Mouse (Mus musculus): Measurements from ENCODE around the gene Mgat2. TPM values are rescaled to one million over a fixed set of nuclear protein-coding genes. Genes with fewer than 3 reads are reported as not detected.
"Not testable (repeated sequence)": the region's sequence is repeated elsewhere in the genome, so short reads cannot be mapped to it uniquely, and the experiment has no call there.

Gene Mgat2
- polyA plus RNA-seq (2016; fragmentation: Nextera tagmentation; extraction: Ambion mirVana) = 48.4 and 51.0 TPM in 2 replicates

GRCm38 (mm10) chr12:69183583-69184308, at the start of gene Mgat2, which contains the start of gene Rpl36al:
TSS of gene Mgat2 (plus strand) at chr12:69184157.
TSS of gene Rpl36al (minus strand) at chr12:69184083.
- Histone ChIP-seq H3K4me2 (peak within 1 kb of the TSS; percentile 95), H3K9me3 (replicated peaks) (no peaks in the 10 kb centered on the region), H3K4me3 (peak within 1 kb of the TSS; percentile 94), H3K27me3 (replicated peaks) (no peaks in the 10 kb centered on the region), H3K36me3 (peaks cover 54% of the 10 kb centered on the region), H3K9ac (peak within 1 kb of the TSS; percentile 94), H3K4me1 (peaks cover 38% of the 10 kb centered on the region), H3K27ac (peak within 1 kb of the TSS; percentile 94)
- WGBS (ENCODE audit: insufficient replicate concordance) = under 1% methylated on average over 83 of the region's 84 CpGs
- peak; percentile 98 for ATAC-seq

DNA sequence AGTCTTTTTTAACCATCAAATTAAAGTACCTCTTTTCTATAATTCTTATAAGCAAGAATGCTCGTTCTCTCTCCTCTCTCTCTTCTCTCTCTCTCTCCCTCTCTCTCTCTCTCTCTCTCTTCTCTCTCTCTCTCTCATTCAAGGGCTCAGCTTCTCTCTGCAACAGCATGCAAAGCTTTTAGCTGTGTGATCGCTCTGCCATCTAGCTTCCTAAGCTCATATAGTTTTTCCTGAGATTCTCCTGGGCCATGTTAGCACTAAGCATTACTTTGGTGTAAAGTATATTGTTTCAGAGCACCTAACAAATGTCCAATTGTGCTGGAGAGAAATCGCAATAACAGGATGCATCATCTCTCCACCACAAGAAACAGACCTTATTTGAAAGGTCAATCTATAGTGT, 44.8 kb upstream of the Mgat2 start:
- H3K27me3 ChIP-seq (replicated peaks) = no peaks in the 10 kb centered on the region; the same call in 1 of the 2 replicates
- 66% methylated on average over 3 of the region's 3 CpGs for WGBS (ENCODE audit: insufficient replicate concordance)
- no peak overlapping the region for H3K9ac ChIP-seq
- H3K4me3 ChIP-seq = no peak overlapping the region
- H3K27ac ChIP-seq = no peak overlapping the region
- ATAC-seq = no peak
- H3K9me3 ChIP-seq (replicated peaks) = no peaks in the 10 kb centered on the region
- no peak overlapping the region for H3K4me2 ChIP-seq
- H3K4me1 ChIP-seq = no peaks in the 10 kb centered on the region
- H3K36me3 ChIP-seq = no peaks in the 10 kb centered on the region

DNA sequence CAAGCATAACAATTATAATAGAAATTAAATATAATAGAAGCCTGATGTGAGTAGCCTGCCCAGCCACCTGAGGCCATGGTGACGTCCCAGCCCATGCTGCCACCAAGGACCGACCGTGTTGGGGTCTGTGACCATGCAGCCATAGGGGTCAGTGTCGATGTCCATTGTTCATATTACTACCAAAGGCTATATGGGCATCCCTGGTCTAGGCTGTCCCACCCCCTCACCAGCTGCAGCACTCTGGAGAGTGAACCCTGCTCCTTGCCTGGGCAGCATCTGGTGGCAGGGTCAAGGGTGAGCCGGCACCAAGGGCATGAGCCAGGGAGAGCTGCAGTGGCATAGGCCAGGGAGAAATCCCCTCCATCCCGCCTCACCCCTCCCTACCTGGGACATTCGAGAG, 44.1 kb upstream of the Mgat2 start:
- H3K9ac ChIP-seq = no peak overlapping the region
- 0 out of 2 replicates have a peak, but pooled peaks have one; percentile 15 for ATAC-seq
- H3K4me3 ChIP-seq = no peak overlapping the region
- no peak overlapping the region for H3K27ac ChIP-seq
- no peaks in the 10 kb centered on the region for H3K9me3 ChIP-seq (replicated peaks)
- no peaks in the 10 kb centered on the region for H3K4me1 ChIP-seq
- H3K36me3 ChIP-seq = no peaks in the 10 kb centered on the region
- H3K27me3 ChIP-seq (replicated peaks) = no peaks in the 10 kb centered on the region; the same call in 1 of the 2 replicates
- H3K4me2 ChIP-seq = no peak overlapping the region
- 70% methylated on average over 7 of the region's 7 CpGs for WGBS (ENCODE audit: insufficient replicate concordance)

DNA sequence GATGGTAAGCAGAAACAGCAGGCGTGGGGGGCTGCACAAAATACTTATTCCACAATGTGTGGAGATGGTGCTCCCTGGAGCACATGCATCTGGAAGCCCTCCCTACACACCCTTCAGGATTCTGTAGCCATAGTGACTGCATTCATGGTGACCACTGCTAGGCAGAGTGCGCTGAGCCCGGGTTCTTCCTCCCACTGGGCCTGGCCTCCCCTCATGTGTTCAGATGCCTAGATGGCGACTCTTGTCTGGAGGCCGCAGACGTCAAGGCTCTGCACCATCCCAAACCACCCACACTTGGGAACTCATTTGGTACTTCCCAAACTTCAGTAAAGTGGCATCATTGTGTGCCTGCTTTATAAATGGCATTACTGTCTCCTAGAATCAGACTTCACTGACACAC, 40.5 kb upstream of the Mgat2 start:
- H3K36me3 ChIP-seq = no peaks in the 10 kb centered on the region
- ATAC-seq = no peak
- 69% methylated on average over 6 of the region's 6 CpGs for WGBS (ENCODE audit: insufficient replicate concordance)

GRCm38 (mm10) chr12:69147166-69147735, 36.7 kb upstream of the Mgat2 start:
- no peaks in the 10 kb centered on the region for H3K9me3 ChIP-seq (replicated peaks)
- no peaks in the 10 kb centered on the region for H3K4me1 ChIP-seq
- H3K36me3 ChIP-seq = no peaks in the 10 kb centered on the region
- no peak overlapping the region for H3K27ac ChIP-seq
- H3K9ac ChIP-seq = no peak overlapping the region
- no peak for ATAC-seq
- H3K4me3 ChIP-seq = no peak overlapping the region
- H3K4me2 ChIP-seq = no peak overlapping the region
- H3K27me3 ChIP-seq (replicated peaks) = no peaks in the 10 kb centered on the region; the same call in 1 of the 2 replicates
- 73% methylated on average over 5 of the region's 5 CpGs for WGBS (ENCODE audit: insufficient replicate concordance)

More for the DNA sequence above, 40.5 kb upstream of the Mgat2 start:
- Histone ChIP-seq H3K4me2 (no peak overlapping the region), H3K9ac (no peak overlapping the region), H3K4me1 (no peaks in the 10 kb centered on the region), H3K9me3 (replicated peaks) (no peaks in the 10 kb centered on the region), H3K4me3 (no peak overlapping the region), H3K27me3 (replicated peaks) (no peaks in the 10 kb centered on the region; the same call in 1 of the 2 replicates), H3K27ac (no peak overlapping the region)

DNA sequence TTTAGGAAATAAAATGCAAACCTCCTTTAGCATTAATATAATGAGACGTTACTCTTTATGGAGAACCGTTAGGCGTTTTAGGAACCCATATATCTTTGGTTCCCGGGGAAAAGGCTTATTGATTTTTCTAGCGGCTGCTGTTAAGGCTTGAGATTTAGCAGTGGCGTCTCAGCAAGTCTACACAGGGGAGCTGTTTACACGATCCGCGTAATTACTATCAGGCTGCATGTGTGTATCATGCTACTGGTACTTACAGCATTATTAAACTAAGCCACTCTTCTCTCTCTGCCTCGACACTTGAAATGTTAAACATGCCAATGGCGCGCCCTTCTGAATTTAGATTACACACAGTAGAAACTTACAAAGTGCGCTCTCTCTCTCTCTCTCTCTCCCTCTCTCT, 33.9 kb upstream of the Mgat2 start:
- H3K27me3 ChIP-seq (replicated peaks) = no peaks in the 10 kb centered on the region
- no peaks in the 10 kb centered on the region for H3K4me1 ChIP-seq
- no peak overlapping the region for H3K9ac ChIP-seq
- no peak overlapping the region for H3K4me3 ChIP-seq
- ATAC-seq = no peak
- no peak overlapping the region for H3K27ac ChIP-seq
- no peaks in the 10 kb centered on the region for H3K9me3 ChIP-seq (replicated peaks)
- no peaks in the 10 kb centered on the region for H3K36me3 ChIP-seq
- no peak overlapping the region for H3K4me2 ChIP-seq
- WGBS (ENCODE audit: insufficient replicate concordance) = 65% methylated on average over 13 of the region's 13 CpGs

GRCm38 (mm10) chr12:69155923-69156322, 28.0 kb upstream of the Mgat2 start:
- Histone ChIP-seq H3K27ac (no peak overlapping the region; the same call in 1 of the 2 replicates), H3K9me3 (replicated peaks) (no peaks in the 10 kb centered on the region), H3K4me3 (no peak overlapping the region), H3K9ac (no peak overlapping the region), H3K4me2 (no peak overlapping the region), H3K36me3 (peaks cover 20% of the 10 kb centered on the region), H3K4me1 (peaks cover 26% of the 10 kb centered on the region), H3K27me3 (replicated peaks) (no peaks in the 10 kb centered on the region)
- ATAC-seq = no peak
- 72% methylated on average over 2 of the region's 2 CpGs for WGBS (ENCODE audit: insufficient replicate concordance)

DNA sequence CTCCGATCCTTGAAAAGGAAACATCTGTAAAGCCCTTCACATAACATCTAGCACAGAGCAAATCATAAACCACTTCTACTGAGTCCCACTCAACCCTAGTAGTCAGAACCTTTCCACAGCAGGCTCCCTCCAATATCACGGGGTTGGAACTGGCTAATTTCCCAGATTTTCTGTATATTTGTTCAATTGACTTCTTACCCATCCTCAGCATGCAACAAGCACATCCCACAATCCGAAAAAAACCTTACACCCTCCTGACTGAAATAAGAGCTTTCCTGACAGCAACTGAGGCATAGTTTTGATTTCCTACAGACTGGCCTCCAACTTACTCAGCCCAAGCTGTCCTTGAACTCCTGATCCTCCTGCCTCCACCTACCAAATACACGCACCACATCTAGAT, 27.5 kb upstream of the Mgat2 start:
- Histone ChIP-seq H3K27me3 (replicated peaks) (no peaks in the 10 kb centered on the region), H3K9ac (no peak overlapping the region), H3K27ac (peak overlapping the region; percentile 96), H3K9me3 (replicated peaks) (no peaks in the 10 kb centered on the region), H3K4me2 (peak overlapping the region; percentile 75), H3K36me3 (peaks cover 20% of the 10 kb centered on the region), H3K4me3 (no peak overlapping the region), H3K4me1 (peaks cover 26% of the 10 kb centered on the region)
- no peak for ATAC-seq
- WGBS (ENCODE audit: insufficient replicate concordance) = 64% methylated on average over 4 of the region's 4 CpGs

GRCm38 (mm10) chr12:69157107-69157506, 26.9 kb upstream of the Mgat2 start:
- ATAC-seq = no peak
- Histone ChIP-seq H3K9ac (peak overlapping the region; percentile 89), H3K4me3 (peak overlapping the region; percentile 77), H3K36me3 (peaks cover 20% of the 10 kb centered on the region), H3K9me3 (replicated peaks) (no peaks in the 10 kb centered on the region), H3K4me1 (peaks cover 26% of the 10 kb centered on the region), H3K4me2 (peak overlapping the region; percentile 75), H3K27ac (peak overlapping the region; percentile 96), H3K27me3 (replicated peaks) (no peaks in the 10 kb centered on the region)
- WGBS (ENCODE audit: insufficient replicate concordance) = 69% methylated on average over 2 of the region's 2 CpGs

DNA sequence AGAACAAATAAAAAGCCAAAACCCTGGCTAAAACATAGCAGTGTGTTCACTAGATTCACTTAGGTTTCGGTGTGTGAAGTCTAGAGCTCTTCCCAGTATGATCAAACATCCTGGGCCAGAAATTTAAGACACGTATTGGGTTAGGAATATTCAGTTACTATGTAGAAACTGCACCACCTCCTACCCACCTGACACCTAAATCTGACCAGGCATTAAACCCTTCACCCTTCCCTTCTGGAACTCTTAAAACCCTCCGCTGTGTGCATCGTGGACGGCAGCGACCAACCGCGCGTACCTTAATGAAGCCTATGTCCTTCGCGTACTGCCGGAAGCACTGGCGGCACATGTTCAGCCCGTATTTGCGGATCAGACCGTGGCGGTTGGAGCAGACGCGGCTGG, 25.6 kb upstream of the Mgat2 start:
- Histone ChIP-seq H3K4me3 (peak overlapping the region; percentile 77), H3K36me3 (peaks cover 20% of the 10 kb centered on the region), H3K4me1 (peaks cover 26% of the 10 kb centered on the region), H3K9me3 (replicated peaks) (no peaks in the 10 kb centered on the region), H3K27me3 (replicated peaks) (no peaks in the 10 kb centered on the region), H3K27ac (peak overlapping the region; percentile 96), H3K9ac (peak overlapping the region; percentile 89), H3K4me2 (peak overlapping the region; percentile 75)
- ATAC-seq = no peak
- WGBS (ENCODE audit: insufficient replicate concordance) = under 1% methylated on average over 19 of the region's 19 CpGs

DNA sequence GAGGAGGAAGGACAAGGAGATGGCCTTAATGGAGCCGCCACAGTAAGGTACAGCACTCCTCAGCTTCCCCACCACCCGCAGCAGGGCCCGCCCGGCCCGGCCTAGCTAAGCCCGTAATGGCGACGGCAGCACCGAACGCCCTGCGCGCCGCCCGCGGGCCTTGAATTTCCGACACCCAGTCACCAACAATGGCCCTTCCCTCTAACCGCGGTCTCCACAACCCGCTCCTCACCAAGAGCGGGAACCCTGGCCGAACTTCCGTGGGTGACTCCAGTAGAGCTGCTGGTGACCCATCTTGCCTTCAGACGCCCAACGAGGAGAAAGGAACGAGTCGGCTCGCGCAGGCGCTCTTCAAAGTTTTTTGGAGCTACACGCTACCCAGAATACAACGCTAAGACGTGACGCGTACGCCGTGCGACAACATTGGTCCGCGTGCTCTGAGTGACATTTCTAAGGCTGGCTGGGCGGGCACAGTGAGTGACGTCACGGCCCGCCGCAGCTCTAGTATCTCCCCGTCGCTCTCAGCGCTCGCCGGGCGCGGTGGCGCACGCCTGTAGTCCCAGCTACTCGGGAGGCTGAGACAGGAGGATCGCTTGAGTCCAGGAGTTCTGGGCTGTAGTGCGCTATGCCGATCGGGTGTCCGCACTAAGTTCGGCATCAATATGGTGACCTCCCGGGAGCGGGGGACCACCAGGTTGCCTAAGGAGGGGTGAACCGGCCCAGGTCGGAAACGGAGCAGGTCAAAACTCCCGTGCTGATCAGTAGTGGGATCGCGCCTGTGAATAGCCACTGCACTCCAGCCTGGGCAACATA, 25.0 kb upstream of the Mgat2 start, which contains the start of gene Rps29:
TSS of gene Rps29 (minus strand) at position 422 of the 813 bp plus-strand sequence.
- not testable (repeated sequence) for H3K9me3 ChIP-seq (replicated peaks); H3K27me3 ChIP-seq (replicated peaks)
- Histone ChIP-seq H3K27ac (peak within 1 kb of the TSS; percentile 96), H3K9ac (peak within 1 kb of the TSS; percentile 89), H3K36me3 (peaks cover 20% of the 10 kb centered on the region), H3K4me2 (peak within 1 kb of the TSS; percentile 75), H3K4me3 (peak within 1 kb of the TSS; percentile 77), H3K4me1 (peaks cover 28% of the 10 kb centered on the region)
- peak; percentile 95 for ATAC-seq
- WGBS (ENCODE audit: insufficient replicate concordance) = under 1% methylated on average over 63 of the region's 68 CpGs
